Mouse (Mus musculus) adrenal gland, postnatal 36 days (tissue): ENCODE results near the gene Apba1. TPM values are rescaled to one million over a fixed set of nuclear protein-coding genes. Genes with fewer than 3 reads are reported as not detected.
A peak's percentile ranks its signal among the peaks of the same experiment; 100 is the strongest.

Source experiments
- DNase-seq, 2 experiments: peaks; one replicate each; pipeline ENCODE4 v3.0.0; 2021; ENCODE audit warnings: mixed read lengths in 1 of 2
- long read RNA-seq, 2 experiments: library from polyadenylated mRNA; stranded (forward); transcript quantifications; one replicate each; pipeline ENCODE4 v2.0.0; 2021; ENCODE audit warnings: borderline sequencing depth in 2 of 2
- total RNA-seq, 2 experiments: library from RNA; stranded (reverse); gene quantifications; 2 replicates each; pipeline ENCODE4 v1.2.3; 2021

Apba1 gene
- total RNA-seq: 1 to 10 TPM; 3.1 to 3.9 TPM
- long read RNA-seq, experiment 1: 0 reads
- long read RNA-seq, experiment 2: 0 reads

DNA sequence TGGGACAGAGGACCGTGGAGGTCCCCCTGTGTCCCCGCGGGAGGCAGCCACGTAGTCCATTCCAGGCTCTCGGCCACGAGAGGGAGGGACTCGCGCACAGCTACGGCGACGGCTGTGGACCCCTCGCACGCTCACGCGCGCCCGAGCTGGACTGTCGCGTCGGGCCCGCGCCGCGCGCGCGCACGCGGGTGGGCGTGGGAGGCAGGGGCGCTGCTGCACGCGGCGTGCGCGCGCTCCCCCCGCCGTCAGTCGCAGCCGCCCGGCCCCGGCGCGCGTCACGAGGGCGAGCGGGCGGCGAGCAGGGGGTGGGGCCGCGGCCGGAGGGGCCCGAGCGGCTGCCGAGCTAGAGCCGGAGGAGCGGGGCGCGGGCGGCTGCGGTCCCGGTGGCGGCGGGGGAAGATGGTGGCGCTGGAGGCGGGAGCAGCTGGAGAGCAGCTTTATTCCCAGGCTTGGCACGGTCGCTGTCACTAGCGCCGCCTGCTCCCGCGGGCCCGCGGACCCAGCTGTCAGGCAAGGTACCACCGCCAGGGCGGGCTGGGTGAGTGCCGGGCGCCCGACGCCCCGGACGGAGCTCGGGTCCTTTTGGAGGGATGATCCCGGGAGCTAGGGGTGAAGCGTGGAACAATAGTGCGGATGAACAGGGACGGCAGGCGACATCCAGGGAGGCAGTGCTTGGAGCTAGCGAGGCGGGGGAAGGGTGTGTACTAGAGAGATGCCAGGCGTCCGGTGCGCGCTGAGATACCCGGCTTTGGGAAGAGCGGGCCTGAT, at the start of gene Apba1:
TSS of gene Apba1 (plus strand) at position 334 of the 768 bp plus-strand sequence.
- peak; percentile 67 to 83 for DNase-seq

DNA sequence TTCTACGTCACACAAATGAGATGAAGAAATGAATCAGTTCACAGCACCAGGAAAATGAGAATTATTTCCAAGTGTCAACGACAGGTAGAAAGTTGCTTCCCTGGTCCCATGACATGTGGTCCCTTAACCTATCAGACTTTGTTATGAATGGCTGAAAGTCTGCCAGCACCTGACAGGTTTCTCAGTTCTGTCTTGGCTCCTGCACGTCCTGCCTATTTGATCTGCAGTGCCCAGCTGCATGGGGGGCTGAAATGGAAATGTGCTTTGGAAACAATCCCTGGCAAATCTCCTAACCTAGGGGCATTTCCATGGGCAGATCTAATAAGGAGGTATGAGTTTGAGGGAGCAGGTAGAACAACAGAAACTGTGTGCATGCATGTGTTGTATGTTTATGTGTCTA, 12.2 kb upstream of the Apba1 start:
- no peak for DNase-seq

DNA sequence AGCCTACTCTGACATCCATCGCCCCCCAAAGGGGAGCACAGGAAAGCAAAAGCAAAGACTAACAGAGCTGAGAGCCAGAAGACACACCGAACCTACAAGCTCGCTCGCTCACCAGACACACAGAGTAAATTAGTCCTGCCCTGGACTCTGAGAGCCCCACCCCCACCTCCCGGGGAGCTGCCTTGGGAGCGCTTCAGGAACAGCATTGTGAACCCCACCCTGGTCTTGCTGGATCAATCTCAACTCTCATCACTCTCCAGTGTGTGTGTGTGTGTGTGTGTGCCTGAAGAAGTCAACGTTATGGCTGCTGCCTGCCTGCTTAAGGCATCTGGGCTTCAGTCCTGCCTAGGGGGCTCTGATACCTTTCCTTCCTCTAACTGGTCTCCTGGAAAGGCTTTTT, 1.7 kb upstream of the Apba1 start:
- peak in 1 of 2 experiments; percentile 7 for DNase-seq

DNA sequence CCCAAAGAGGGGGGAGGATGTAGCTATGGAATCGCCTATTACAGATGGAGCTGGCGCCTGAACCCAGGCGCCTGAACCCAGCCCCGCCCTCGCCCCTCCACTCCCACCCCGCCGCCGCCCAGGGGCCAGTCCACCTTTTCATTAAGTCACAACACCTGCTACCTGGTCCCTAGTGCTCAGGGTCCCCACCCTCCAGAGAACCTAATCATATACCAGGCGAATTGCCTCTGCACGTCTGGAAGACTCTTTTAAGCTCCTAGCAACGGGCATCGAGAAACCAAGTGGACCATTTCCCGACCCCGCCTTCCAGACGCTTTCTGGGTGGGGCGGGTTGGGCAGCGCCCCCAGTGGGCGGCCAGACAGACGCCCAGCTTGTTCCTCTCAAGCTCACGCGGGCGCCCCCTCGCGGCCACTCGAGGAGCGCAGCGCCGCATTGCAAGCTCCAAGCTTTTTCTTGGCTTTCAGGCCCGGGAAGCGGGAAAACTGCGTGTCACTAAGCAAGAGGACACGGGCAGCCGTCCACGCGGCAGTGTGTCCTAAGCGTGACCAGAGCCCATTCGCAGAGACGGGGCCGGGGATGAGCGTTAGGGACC, 630 bp upstream of the Apba1 start:
- DNase-seq: peak; percentile 94 to 97

DNA sequence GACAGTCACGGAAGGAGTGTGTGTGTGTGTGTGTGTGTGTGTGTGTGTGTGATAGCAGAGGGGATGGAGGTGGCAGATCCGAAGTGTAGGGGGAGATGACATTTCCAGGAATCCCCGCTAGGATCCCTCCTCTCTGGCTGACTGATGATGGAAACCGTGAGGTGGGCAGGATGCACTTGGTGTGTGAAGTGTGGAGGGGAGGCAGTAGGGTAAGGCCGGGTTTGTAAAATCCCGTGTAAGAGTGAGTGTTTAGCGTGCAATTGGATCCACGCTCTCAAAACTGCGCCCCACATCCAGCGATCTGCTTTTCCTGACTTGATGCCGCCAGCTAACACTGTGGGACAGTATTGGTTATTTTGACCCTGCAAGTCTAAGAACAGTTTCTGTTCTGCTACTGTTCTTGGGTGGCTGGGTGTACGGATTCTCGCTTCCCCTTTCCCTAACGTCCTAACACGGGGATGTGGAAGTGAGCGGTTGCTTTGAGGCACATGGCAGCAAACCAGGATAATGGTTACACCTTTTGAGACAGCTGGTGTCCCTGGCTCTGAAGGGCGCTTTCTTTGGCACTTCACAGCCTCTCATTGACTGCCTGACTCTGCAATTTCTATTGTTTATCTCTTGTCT, 747 bp downstream of the Apba1 start:
- no peak for DNase-seq

DNA sequence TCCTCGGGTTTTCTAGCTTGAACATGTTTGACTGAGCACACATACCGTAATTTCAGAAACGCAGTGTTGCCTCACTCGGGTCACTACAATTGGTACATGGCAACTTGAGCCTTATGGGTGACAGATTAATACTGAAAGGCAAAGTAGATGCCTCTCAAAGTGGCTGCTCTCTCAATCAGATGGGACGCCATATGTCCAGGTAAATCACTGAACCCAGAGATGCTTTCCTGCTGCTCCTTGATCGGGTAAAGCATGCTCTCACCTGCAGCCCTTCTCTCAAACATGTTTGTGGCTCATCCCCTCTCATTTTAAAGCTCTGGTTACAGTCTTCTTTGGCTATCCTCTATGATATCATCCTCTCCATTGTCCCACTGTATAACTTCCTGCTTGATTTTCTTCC, 4.7 kb downstream of the Apba1 start:
- no peak for DNase-seq

DNA sequence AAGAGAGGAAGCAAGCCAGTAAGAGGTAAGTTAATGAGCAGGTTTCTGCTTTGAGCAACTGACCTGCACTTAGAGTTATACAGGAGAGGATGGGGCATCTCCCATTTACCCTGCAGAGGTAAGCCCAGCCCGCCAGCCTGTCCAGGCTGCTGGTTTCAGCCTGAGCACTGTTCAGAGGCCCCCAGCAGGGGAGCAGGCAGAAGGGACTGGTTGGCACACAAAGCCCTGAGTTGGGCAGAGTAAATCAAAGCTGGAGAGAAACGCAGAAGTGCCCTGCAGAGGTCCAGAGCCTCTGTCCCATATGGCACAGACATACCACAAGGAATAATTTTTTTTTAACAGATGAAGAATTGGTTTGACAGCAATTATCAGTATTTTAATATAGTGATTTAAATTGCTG, 5.4 kb downstream of the Apba1 start:
- DNase-seq: no peak

DNA sequence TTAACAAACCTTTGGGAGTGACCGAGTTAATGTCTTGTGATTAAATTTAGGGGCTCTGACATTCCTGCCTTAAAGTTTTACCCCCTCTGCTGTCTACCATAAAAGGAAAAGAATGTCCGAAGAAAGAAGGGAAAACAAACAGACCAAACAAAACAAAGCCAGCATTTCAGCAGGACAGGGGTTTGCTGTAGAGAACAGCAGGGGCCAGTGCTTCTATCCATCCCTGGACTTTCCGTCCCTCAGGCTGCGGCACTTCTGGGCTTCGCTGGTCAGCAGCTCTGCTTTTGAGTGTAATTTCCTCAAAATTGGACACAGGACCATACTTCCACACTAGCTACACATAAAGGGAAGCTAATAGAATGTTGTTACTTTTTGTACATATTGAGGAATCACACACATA, 10.2 kb downstream of the Apba1 start:
- DNase-seq: no peak

DNA sequence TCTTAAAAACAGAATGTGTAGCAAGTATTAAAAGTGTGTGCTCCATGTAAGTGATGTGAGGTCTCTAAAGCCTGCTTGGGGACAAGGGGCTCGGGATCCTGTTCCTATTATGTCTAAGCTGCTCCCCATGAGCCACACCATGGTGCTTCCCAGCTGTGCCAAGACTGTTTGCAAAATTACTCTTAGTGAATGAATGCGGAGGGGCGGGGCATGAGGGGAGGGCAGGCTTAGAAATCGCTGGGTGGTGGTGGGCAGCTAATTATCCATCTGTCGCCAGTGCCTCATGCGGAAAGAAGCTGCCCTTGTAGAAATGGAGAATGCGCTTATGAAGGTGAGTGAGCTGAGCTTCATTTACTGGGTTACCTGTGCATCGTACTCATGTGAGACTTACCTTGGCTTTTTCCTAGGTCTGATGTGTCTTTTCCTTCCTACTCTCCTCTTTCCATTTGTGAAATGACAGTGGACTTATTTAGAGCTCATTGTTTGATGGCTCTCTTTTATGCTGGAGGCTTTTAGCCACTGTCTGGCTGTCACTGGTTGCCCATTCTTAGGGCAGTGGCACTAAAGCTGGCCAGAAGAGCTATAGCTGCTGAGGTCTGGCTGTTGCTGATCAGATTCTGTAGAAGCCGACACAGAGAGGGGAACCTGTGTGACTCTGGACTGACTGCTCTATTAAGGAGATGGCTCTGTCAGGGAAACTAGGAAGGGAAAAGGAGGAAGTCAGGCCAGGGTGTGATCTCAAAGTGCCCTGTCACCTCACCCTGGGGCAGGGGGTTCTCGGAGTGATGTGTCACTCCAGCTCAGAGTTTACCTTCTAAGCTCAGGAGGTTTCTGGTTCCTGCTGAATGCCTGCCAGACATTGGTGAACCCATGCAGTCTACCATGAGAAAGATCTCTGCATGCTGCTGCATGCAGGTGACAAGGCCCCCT, 12.1 kb downstream of the Apba1 start:
- DNase-seq: no peak

DNA sequence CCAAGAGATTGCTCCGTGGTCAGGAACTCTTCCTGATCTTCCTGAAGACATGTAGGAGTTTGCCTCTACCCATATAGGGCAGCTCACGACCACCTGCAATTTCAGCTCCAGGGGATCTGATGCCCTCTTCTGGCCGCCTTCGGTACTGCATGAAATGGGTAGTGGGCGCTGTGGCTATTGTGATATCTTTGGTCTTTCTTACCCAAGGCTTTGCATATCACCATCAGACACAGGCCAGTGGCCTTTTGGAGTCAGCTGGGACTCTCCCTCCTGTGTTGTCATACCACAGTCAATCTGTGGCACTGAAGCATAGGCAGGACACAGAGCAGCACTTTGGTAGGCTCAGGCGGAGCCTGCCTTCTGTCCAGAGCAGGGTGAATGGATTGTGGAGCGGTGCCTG, 13.3 kb downstream of the Apba1 start:
- peak in 1 of 2 experiments; percentile 2 for DNase-seq

DNA sequence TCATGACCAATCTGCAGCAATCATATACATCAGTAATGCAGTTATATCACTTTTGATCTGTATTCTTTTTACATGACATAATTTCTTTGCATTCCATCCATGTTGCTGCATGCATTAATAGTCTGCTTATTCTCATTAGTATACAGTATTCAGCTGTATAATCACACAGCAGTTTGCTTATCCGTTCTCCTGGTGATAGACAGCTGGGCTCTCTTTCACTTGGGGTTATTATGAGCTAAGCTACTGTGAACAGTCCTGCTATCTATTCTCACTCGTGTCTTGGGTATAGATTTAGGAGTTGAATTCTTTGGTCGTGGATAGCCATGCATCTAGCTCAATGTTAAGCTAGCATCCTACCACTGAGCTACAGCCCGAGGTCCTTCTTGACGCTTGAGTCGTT, 16.7 kb downstream of the Apba1 start:
- DNase-seq: no peak

DNA sequence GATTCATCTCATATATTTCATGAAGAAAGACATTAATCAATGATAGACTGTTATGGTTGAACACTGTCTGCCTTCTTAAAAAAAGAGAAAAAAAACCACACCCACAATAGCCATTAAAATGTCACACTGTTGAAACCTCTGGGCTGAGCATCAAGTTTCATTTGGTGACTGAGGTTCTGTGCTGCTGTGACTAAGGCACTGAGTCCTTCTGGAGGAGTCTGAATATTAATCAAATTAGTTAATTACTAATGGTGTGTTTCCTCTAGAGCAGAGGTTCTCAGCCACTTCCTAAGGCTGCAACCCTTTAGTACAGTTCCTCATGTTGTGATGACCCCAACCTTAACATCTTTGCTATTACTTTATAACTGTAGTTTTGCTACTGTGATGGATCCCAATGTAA, 20.4 kb downstream of the Apba1 start:
- no peak for DNase-seq

DNA sequence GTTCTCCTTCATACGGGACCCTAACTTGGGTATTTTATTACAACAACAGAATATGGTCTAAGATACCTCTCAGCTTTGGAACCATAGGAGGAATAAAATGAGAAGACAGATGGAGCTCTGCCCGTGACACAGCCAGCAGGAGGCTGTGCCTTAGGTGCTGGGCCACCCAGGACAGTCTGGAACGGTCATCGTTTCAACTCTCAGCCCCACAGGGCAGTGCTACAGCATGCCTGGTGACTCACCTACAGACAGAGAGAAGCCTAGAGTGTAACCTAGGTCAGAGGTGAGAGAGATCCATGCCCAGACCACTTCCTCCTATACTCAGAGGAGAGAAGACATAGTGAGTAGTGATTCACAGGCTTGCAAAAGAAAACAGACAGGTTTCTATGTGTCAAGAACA, 21.4 kb downstream of the Apba1 start:
- DNase-seq: no peak

DNA sequence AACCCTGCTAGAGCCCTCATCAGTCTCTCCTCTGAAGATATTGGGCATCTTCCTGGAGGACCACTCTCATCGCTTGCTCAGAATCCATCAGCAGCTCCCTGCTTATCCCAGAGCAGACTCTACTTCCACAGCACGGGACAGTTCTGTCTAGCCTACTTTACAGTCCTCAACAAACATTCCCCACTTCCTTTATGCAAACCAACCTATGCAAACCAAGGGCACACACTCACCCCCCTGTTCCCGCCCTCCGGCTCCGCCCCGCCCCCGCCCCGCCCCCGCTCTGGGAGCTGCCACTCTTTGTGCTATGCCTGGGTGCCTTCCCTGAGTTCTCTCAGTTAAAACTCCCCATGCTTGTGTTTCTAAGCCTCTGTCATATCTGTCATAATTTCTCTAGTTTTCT, 23.3 kb downstream of the Apba1 start:
- DNase-seq: no peak

DNA sequence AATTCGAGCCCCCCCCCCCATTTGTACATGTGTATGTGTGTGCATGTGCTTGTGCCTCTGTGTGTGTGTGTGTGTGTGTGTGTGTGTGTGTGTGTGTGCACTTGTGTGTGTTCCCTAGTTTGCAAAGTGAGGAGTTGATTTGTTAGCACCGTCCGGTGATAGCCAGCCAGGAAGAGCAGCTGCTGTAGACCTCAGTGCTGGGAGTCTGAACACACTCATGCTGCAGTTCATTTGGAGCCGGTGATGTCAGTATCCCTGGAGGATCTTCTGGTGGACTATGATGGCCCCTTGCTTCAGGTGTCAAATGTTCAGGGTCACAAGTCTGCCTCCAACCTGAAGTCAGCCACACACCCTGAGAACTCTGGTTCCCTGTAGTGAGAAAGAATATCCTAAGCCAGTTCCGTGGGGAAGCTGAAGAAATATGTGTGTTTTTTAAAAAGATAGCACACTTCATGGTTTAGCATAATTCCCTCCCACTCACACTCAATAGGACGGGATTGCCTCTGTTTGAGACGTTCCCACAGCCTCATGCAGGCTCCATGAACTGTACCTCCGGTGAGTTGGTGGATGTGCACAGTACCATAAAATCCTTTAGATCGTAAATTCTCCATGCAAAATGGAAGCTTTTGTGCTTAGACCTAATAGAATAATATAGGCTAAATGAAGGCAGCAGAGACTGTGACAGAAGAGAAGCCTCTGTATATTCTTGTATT, 29.9 kb downstream of the Apba1 start:
- DNase-seq: no peak

DNA sequence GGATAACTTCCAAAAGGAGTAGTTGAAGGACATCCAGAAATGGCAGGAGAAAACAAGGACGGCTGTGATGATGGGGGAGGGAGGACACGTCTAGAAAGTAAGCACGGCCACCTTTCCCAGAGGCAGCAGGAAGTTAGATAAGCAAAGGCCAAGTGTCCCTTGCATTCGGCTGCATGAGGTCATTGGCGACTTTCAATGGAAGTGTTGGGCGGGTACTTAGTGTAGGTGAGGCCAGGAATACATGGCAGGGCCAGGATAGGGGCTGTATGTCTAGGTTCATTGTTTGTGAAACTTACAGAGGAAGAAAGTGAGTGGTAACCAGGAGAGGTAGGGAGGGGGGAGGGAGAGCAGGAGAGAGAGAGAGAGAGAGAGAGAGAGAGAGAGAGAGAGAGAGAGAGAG, 33.0 kb downstream of the Apba1 start:
- no peak for DNase-seq

DNA sequence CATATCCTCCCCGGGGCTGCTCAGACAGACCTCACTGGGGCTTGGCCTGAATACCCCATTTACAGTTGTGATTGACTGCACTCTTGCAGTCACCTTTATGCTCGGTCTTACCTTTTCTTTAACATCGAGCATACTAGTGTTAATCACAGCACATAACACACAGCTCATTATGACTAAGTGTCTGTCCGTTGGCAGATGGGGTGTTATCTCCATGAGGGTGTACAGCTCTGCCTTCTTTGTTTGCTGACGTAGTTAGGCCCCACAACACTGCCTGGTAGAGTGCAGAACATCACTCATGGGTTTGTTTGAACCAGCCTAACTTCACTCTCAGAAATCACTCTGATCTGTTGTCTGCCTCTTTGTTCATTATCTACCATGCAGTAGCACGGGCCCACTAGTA, 33.9 kb downstream of the Apba1 start:
- DNase-seq: no peak

DNA sequence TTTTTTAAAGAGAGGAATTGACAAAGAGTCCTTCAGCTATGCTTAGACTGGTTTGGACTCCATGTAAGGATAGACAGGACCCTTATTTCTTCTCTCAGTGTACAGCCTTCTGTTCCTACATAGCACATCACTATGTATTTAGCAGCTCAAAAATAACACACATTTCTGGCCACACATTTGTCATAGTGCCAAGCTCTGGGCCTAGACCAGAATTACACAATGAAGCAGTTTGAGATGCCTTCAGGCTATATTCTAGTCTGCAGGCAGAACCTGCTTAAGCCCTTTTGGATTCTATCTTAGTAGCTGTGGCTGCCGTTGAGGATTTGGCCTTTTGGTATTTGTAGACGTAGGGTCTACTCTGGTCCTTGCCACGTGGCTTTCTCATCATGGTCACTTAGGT, 35.8 kb downstream of the Apba1 start:
- no peak for DNase-seq

DNA sequence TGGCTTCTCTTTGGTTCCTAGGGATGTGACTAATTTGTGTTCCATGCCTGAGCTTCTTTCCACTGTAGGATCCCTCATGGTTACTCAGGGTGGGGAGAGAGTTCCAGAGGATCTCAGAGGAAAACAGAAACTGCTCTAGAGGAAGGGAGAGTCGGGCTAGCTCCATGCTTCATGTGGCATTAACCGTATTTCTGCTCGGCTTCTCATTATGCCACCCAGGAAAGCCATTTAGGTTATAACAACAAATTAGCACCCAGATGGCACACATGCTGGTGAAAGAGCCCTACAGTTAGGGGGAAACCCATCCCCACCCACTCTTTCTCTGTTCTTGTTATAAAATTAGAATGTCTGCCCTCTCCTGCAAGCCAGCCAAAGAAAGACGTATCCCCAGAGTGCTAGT, 36.5 kb downstream of the Apba1 start:
- DNase-seq: no peak

DNA sequence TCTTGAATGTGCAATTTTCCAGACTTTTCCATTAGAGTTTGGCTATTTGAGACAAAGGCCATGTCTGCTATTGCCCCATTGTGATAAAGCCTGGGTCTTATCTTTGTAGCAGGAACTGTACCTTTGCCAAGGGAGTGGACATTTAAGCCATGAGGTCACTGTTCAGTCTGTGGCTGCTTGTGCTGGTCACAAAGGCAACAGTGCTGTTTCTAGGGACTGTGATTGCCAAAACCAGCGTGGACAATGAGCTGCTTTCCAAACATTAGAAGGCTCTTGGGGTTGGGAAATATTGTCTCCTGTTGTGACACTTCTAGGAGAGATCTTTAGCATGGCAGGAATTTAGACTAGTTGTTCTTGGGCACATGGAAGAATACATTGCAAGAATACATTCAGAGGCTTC, 42.5 kb downstream of the Apba1 start:
- no peak for DNase-seq

DNA sequence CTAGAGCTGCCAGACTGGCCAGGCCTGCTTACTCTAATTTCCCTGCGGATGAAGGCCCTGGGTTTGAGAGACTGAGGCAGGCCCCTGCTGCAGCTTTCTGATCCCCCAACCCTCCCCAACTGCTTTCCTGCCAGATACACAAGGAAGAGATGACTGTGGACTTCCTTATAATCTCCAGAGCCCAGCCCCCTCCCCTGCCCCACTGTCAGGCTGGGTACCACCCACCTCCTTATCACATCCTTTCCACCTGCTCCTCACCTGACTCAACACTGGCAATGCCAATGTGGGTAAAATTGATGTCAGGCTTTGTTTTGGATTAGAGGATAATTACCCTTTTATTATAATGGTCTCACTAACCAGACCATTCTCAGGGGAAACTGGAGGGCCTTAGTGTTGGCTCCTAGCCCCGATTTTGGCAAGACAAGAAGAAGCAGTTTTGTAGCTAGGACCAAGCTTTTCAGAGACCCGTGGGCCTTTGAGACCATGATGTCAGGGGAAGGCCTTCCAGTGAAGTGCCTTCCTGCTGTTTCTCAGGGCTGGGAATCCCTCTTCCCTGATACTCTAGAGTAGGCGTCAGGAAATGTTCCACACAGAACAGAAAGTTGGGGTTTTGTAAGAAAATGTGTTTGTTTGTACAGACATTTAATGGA, 44.7 kb downstream of the Apba1 start:
- DNase-seq: no peak
